24 mouse cellular contexts compared by ENCODE assay signal in the genomic region with DNA sequence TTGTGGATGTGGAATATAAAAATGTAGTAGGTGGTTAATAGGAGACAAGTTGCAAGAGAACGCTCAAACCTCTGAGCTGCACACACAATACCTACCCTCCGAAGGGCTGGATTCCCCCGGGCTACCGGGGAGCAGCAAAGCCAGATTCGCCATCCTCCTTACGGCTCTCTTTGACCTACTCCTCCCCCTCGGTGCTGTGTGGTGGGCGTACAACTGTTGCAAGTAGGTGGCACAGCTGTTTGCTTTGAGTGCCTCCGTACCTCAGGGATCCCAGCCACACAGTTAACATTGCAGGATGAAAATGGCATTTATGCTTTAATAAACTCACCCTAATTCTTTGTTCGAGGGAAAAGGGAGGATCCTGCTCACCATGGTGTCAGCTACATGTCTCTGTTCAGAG.
DNase-seq lines count a peak whose midpoint lies in the region; ATAC-seq and TF ChIP-seq lines count a peak whose summit lies in the region.
"Had no signal": no experiment of that assay in that cellular context is flagged by ENCODE, and none has a peak within 500 bp of the region (broad histone marks: within the 10 kb centered on the region; RNA-seq: fewer than 3 reads in every experiment).

No protein-coding gene starts in this region.

- no peak overlapping the region for H3K9ac ChIP-seq in neural tube, embryonic 13.5 days
- H3K9ac ChIP-seq: heart, embryonic 13.5 days; intestine, embryonic 15.5 days; liver, embryonic 13.5 days; neural tube, embryonic 12.5 days had no signal

- TF ChIP-seq POLR2A in brain, embryonic 14.5 days (IDR thresholded peaks at IDR 0.05; ENCODE audit: borderline replicate concordance, extremely low read depth, insufficient read depth, insufficient read length, poor library complexity, severe bottlenecking) = no peak

- WGBS in neural tube, embryonic 13.5 days = 72% methylated on average over 10 of the region's 10 CpGs

- no peaks in the 10 kb centered on the region for H3K27me3 ChIP-seq in neural tube, embryonic 13.5 days
- H3K27me3 ChIP-seq: heart, embryonic 13.5 days; intestine, embryonic 15.5 days; liver, embryonic 13.5 days; neural tube, embryonic 12.5 days had no signal

- H3K27ac ChIP-seq in left cerebral cortex, adult 2 months = no peak overlapping the region
- H3K27ac ChIP-seq in neural tube, embryonic 13.5 days (replicated peaks) = no peak overlapping the region
- H3K27ac ChIP-seq: heart, adult 2 months; heart, embryonic 13.5 days; intestine, embryonic 15.5 days; liver, embryonic 13.5 days; neural tube, embryonic 12.5 days had no signal

- ATAC-seq in neural tube, embryonic 13.5 days (ENCODE audit: low read depth) = peak; percentile 61
- ATAC-seq: CD4-positive, CD25-positive, alpha-beta regulatory T cell, adult 4 months; forebrain, embryonic 14.5 days; hindbrain, embryonic 16.5 days; intestine, embryonic 15.5 days had no signal

- H3K36me3 ChIP-seq in neural tube, embryonic 13.5 days = no peaks in the 10 kb centered on the region
- H3K36me3 ChIP-seq: heart, embryonic 13.5 days; intestine, embryonic 15.5 days; liver, embryonic 13.5 days; neural tube, embryonic 12.5 days had no signal

- H3K4me1 ChIP-seq in neural tube, embryonic 13.5 days (replicated peaks) = 0 out of 2 replicates have a peak, but pooled peaks cover 5% of the 10 kb centered on the region
- H3K4me1 ChIP-seq: heart, embryonic 13.5 days; intestine, embryonic 15.5 days; liver, embryonic 13.5 days; neural tube, embryonic 12.5 days had no signal

- no peak overlapping the region for H3K4me3 ChIP-seq in left cerebral cortex, adult 2 months
- no peak overlapping the region for H3K4me3 ChIP-seq in neural tube, embryonic 13.5 days
- H3K4me3 ChIP-seq: heart, adult 2 months; heart, embryonic 13.5 days; intestine, embryonic 15.5 days; liver, embryonic 13.5 days; neural tube, embryonic 12.5 days had no signal

- no peaks in the 10 kb centered on the region for H3K9me3 ChIP-seq in neural tube, embryonic 13.5 days
- H3K9me3 ChIP-seq: heart, embryonic 13.5 days; intestine, embryonic 15.5 days; liver, embryonic 13.5 days; neural tube, embryonic 12.5 days had no signal

- no peak overlapping the region for H3K4me2 ChIP-seq in neural tube, embryonic 13.5 days
- H3K4me2 ChIP-seq: heart, embryonic 13.5 days; intestine, embryonic 15.5 days; liver, embryonic 13.5 days; neural tube, embryonic 12.5 days had no signal

- DNase-seq in heart, adult 11 months = peak; percentile 55
- DNase-seq in heart, postnatal 4 days = no peak
- DNase-seq in left cerebral cortex, adult 2 months (ENCODE audit: extremely low spot score in 1 of 2, low spot score in 2 of 2) = peak; percentile 15 to 18
- DNase-seq in left cerebral cortex, postnatal 10 days (ENCODE audit: extremely low spot score in 1 of 2, low spot score in 2 of 2) = no peak
- no peak for DNase-seq in neural tube, embryonic 10.5 days (ENCODE audit: extremely low spot score, low spot score)
- DNase-seq in brain, embryonic 14.5 days (ENCODE audit: low read depth) = peak; percentile 2
- DNase-seq: adrenal gland, postnatal 14 days; cerebellum, adult 9-10 months; gastrocnemius, postnatal 14 days; heart, adult 2 months; heart, postnatal 14 days; kidney, adult 8-10 months; kidney, postnatal 14 days; liver, embryonic 13.5 days; lung, adult 2 months; spleen, adult 18-20 months; thymus, postnatal 14 days had no signal

- no peak for TF ChIP-seq CTCF in left cerebral cortex, adult 2 months (IDR thresholded peaks at IDR 0.05)
- no peak for TF ChIP-seq CTCF in brain, embryonic 14.5 days (IDR thresholded peaks at IDR 0.05; ENCODE audit: borderline replicate concordance, extremely low read depth, insufficient read depth, insufficient read length)

- intact Hi-C loops in left cerebral cortex, adult 2 months (cut with DNase I) = no loop called here
- intact Hi-C loops in left cerebral cortex, postnatal 10 days (cut with DNase I) = no loop called here

Comparison
In these comparisons a context has a peak if more than half of its experiments do, and no peak if none do; other contexts are left out.
1. DNase-seq: peak in heart, adult 11 months (single experiment), left cerebral cortex, adult 2 months (2 of 2) and brain, embryonic 14.5 days (single experiment); none in heart, postnatal 4 days (single experiment), left cerebral cortex, postnatal 10 days (0 of 2) and neural tube, embryonic 10.5 days (single experiment).